7 mouse cellular contexts compared by ENCODE assay signal in the genomic region with DNA sequence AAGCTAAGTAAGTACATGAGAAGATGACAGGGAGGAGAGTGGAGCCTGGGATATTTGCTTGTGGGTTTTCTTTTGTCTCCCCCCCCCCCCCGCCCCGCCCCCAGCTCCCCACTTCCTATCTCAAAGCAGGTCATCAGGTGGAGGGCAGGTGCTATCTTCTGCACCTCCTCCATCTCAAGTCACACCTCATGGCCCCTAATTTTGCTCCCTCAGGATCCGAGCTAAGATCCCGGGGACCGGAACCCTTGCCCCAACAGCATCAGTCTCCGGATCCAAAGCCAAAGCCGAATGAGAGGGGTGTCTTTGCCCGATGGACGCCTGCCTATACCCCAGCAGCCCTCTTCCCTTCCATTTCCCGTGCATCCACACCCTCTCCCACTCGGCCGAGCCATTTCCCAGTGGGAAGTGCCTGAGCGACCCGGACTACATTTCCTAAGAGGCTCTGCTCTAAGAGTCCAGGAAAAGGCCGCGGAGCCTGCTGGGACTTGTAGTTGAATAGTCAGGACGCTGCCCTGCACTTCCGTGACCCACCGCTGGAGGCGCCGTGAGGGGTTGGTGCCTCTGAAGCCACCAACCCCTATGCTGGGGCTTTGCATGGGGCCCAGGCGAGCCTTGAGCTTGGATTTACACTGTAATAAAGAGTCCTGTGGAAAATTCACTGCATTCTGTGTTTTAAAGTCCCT. TPM values are rescaled to one million over a fixed set of nuclear protein-coding genes. Genes with fewer than 3 reads are reported as not detected.
A peak's percentile ranks its signal among the peaks of the same experiment; 100 is the strongest.
DNase-seq lines count a peak whose midpoint lies in the region; ATAC-seq and TF ChIP-seq lines count a peak whose summit lies in the region.

No protein-coding gene starts in this region.

- ATAC-seq in granulocyte monocyte progenitor cell, adult 5-6 weeks (replicated peaks; ENCODE audit: poor library complexity, severe bottlenecking) = peak; percentile 84
- ATAC-seq in intestine, postnatal 0 days = peak; percentile 67

- TF ChIP-seq CTCF in intestine, postnatal 0 days (IDR thresholded peaks at IDR 0.05; ENCODE audit: low read depth) = peak; percentile 92

- intact Hi-C loops in left cerebral cortex, postnatal 36 days (cut with DNase I) = no loop called here

- 14% methylated on average over 22 of the region's 22 CpGs for WGBS in embryonic facial prominence, embryonic 10.5 days
- WGBS in intestine, postnatal 0 days = 19% methylated on average over 21 of the region's 22 CpGs
- WGBS in midbrain, embryonic 10.5 days = 19% methylated on average over 20 of the region's 22 CpGs

- peak overlapping the region; percentile 27 for H3K9ac ChIP-seq in intestine, postnatal 0 days (ENCODE audit: low read depth, low read length)

- H3K27me3 ChIP-seq in embryonic facial prominence, embryonic 10.5 days (replicated peaks; ENCODE audit: low read depth, poor library complexity, severe bottlenecking) = no peaks in the 10 kb centered on the region
- H3K27me3 ChIP-seq in intestine, postnatal 0 days (replicated peaks; ENCODE audit: control insufficient read depth, insufficient read depth, low read length) = no peaks in the 10 kb centered on the region
- H3K27me3 ChIP-seq in midbrain, embryonic 10.5 days (ENCODE audit: low read depth, poor library complexity, severe bottlenecking) = no peaks in the 10 kb centered on the region

- H3K9me3 ChIP-seq in embryonic facial prominence, embryonic 10.5 days = no peaks in the 10 kb centered on the region
- no peaks in the 10 kb centered on the region for H3K9me3 ChIP-seq in intestine, postnatal 0 days (ENCODE audit: control insufficient read depth)
- no peaks in the 10 kb centered on the region for H3K9me3 ChIP-seq in midbrain, embryonic 10.5 days (replicated peaks)

- H3K4me2 ChIP-seq in intestine, postnatal 0 days (replicated peaks; ENCODE audit: low read depth) = peak overlapping the region; percentile 66

- DNase-seq in adrenal gland, postnatal 10 days = peak; percentile 98
- peak; percentile 96 for DNase-seq in embryonic facial prominence, embryonic 10.5 days (ENCODE audit: low spot score)
- peak; percentile 91 to 95 for DNase-seq in left cerebral cortex, postnatal 36 days (ENCODE audit: low spot score in 2 of 2)
- DNase-seq in midbrain, embryonic 10.5 days (ENCODE audit: low spot score) = peak; percentile 95
- DNase-seq in skeletal muscle tissue, adult 2 months (ENCODE audit: low read depth, low spot score) = peak; percentile 91

- peak overlapping the region; percentile 76 for H3K27ac ChIP-seq in embryonic facial prominence, embryonic 10.5 days (replicated peaks)
- H3K27ac ChIP-seq in intestine, postnatal 0 days (ENCODE audit: low read depth, low read length) = no peak overlapping the region
- H3K27ac ChIP-seq in midbrain, embryonic 10.5 days (replicated peaks) = peak overlapping the region; percentile 68; the same call in 1 of the 2 replicates

- H3K4me3 ChIP-seq in embryonic facial prominence, embryonic 10.5 days = peak overlapping the region; percentile 55
- H3K4me3 ChIP-seq in intestine, postnatal 0 days (ENCODE audit: low read depth, low read length) = peak overlapping the region; percentile 29
- peak overlapping the region; percentile 44 for H3K4me3 ChIP-seq in midbrain, embryonic 10.5 days

- no peaks in the 10 kb centered on the region; the same call in 1 of the 2 replicates for H3K36me3 ChIP-seq in embryonic facial prominence, embryonic 10.5 days (replicated peaks)
- H3K36me3 ChIP-seq in intestine, postnatal 0 days (ENCODE audit: control insufficient read depth, insufficient read depth) = no peaks in the 10 kb centered on the region
- peaks cover 23% of the 10 kb centered on the region for H3K36me3 ChIP-seq in midbrain, embryonic 10.5 days

- H3K4me1 ChIP-seq in embryonic facial prominence, embryonic 10.5 days = peaks cover 23% of the 10 kb centered on the region
- no peaks in the 10 kb centered on the region; the same call in 1 of the 2 replicates for H3K4me1 ChIP-seq in intestine, postnatal 0 days (replicated peaks; ENCODE audit: control insufficient read depth, insufficient read depth, low read length)
- H3K4me1 ChIP-seq in midbrain, embryonic 10.5 days = peaks cover 25% of the 10 kb centered on the region

RNA-seq across cellular contexts. Expression of a gene that starts 13.2 kb away (rescaled TPM):
- 10 to 100 TPM; 20.2 to 59.7 TPM for total RNA-seq in adrenal gland, postnatal 10 days (2021)
- 16.6 and 18.8 TPM in 2 replicates for polyA plus RNA-seq in embryonic facial prominence, embryonic 10.5 days (2016; fragmentation: Nextera tagmentation; extraction: Ambion mirVana)
- not detected in 2 replicates for total RNA-seq in granulocyte monocyte progenitor cell, adult 5-6 weeks (2014; fragmentation: Nextera tagmentation)
- total RNA-seq in granulocyte monocyte progenitor cell, adult 5-6 weeks (2017) = not detected in 2 replicates
- polyA plus RNA-seq in intestine, postnatal 0 days (2015; fragmentation: Nextera tagmentation; extraction: Ambion mirVana) = 7.1 and 9.3 TPM in 2 replicates
- total RNA-seq in left cerebral cortex, postnatal 36 days (2021) = 100 to 1,000 TPM in 1 of 2 experiments, 10 to 100 TPM in 1; 98.6 to 121 TPM
- polyA plus RNA-seq in midbrain, embryonic 10.5 days (2016; fragmentation: Nextera tagmentation; extraction: Ambion mirVana) = 41.9 and 48.6 TPM in 2 replicates

RNA-seq across cellular contexts. Expression of a gene that starts 14.2 kb away (rescaled TPM):
- total RNA-seq in adrenal gland, postnatal 10 days (2021) = 10 to 100 TPM in 1 of 2 experiments, 1 to 10 TPM in 1; 1.2 to 12.9 TPM
- 0.09 TPM in 1 of 2 replicates, not detected in the other for polyA plus RNA-seq in embryonic facial prominence, embryonic 10.5 days (2016; fragmentation: Nextera tagmentation; extraction: Ambion mirVana)
- 8.1 and 13.7 TPM in 2 replicates for total RNA-seq in granulocyte monocyte progenitor cell, adult 5-6 weeks (2014; fragmentation: Nextera tagmentation)
- total RNA-seq in granulocyte monocyte progenitor cell, adult 5-6 weeks (2017) = 19.3 and 24.4 TPM in 2 replicates
- polyA plus RNA-seq in intestine, postnatal 0 days (2015; fragmentation: Nextera tagmentation; extraction: Ambion mirVana) = 0.12 and 0.54 TPM in 2 replicates
- total RNA-seq in left cerebral cortex, postnatal 36 days (2021) = 10 to 100 TPM; 20.6 to 22.5 TPM
- polyA plus RNA-seq in midbrain, embryonic 10.5 days (2016; fragmentation: Nextera tagmentation; extraction: Ambion mirVana) = 0.02 TPM in 1 of 2 replicates, not detected in the other

RNA-seq across cellular contexts. Expression of a gene that starts 15.8 kb away (rescaled TPM):
- total RNA-seq in adrenal gland, postnatal 10 days (2021) = under 1 TPM in 1 of 2 experiments, not detected in 1; 0.30 TPM
- 0.25 TPM in 1 of 2 replicates, not detected in the other for polyA plus RNA-seq in embryonic facial prominence, embryonic 10.5 days (2016; fragmentation: Nextera tagmentation; extraction: Ambion mirVana)
- total RNA-seq in granulocyte monocyte progenitor cell, adult 5-6 weeks (2014; fragmentation: Nextera tagmentation) = not detected in 2 replicates
- not detected in 2 replicates for total RNA-seq in granulocyte monocyte progenitor cell, adult 5-6 weeks (2017)
- 0.12 and 0.14 TPM in 2 replicates for polyA plus RNA-seq in intestine, postnatal 0 days (2015; fragmentation: Nextera tagmentation; extraction: Ambion mirVana)
- total RNA-seq in left cerebral cortex, postnatal 36 days (2021) = not detected
- 0.36 and 0.39 TPM in 2 replicates for polyA plus RNA-seq in midbrain, embryonic 10.5 days (2016; fragmentation: Nextera tagmentation; extraction: Ambion mirVana)

RNA-seq across cellular contexts. Expression of a gene that starts 24.0 kb away (rescaled TPM):
- 10 to 100 TPM; 73.9 to 77.2 TPM for total RNA-seq in adrenal gland, postnatal 10 days (2021)
- polyA plus RNA-seq in embryonic facial prominence, embryonic 10.5 days (2016; fragmentation: Nextera tagmentation; extraction: Ambion mirVana) = 56.7 and 61.1 TPM in 2 replicates
- 60.7 and 70.5 TPM in 2 replicates for total RNA-seq in granulocyte monocyte progenitor cell, adult 5-6 weeks (2014; fragmentation: Nextera tagmentation)
- total RNA-seq in granulocyte monocyte progenitor cell, adult 5-6 weeks (2017) = 52.8 and 63.3 TPM in 2 replicates
- 98.5 and 106 TPM in 2 replicates for polyA plus RNA-seq in intestine, postnatal 0 days (2015; fragmentation: Nextera tagmentation; extraction: Ambion mirVana)
- total RNA-seq in left cerebral cortex, postnatal 36 days (2021) = 10 to 100 TPM; 11.2 to 13.5 TPM
- 49.3 and 52.7 TPM in 2 replicates for polyA plus RNA-seq in midbrain, embryonic 10.5 days (2016; fragmentation: Nextera tagmentation; extraction: Ambion mirVana)

RNA-seq across cellular contexts. Expression of a gene that starts 48.9 kb away (rescaled TPM):
- 10 to 100 TPM; 37.1 to 41.3 TPM for total RNA-seq in adrenal gland, postnatal 10 days (2021)
- polyA plus RNA-seq in embryonic facial prominence, embryonic 10.5 days (2016; fragmentation: Nextera tagmentation; extraction: Ambion mirVana) = 102 and 107 TPM in 2 replicates
- total RNA-seq in granulocyte monocyte progenitor cell, adult 5-6 weeks (2014; fragmentation: Nextera tagmentation) = 12.4 and 42.8 TPM in 2 replicates
- total RNA-seq in granulocyte monocyte progenitor cell, adult 5-6 weeks (2017) = 29.4 and 34.9 TPM in 2 replicates
- 22.1 and 27.1 TPM in 2 replicates for polyA plus RNA-seq in intestine, postnatal 0 days (2015; fragmentation: Nextera tagmentation; extraction: Ambion mirVana)
- 10 to 100 TPM; 35.6 to 41.8 TPM for total RNA-seq in left cerebral cortex, postnatal 36 days (2021)
- polyA plus RNA-seq in midbrain, embryonic 10.5 days (2016; fragmentation: Nextera tagmentation; extraction: Ambion mirVana) = 117 and 118 TPM in 2 replicates

Comparison
In these comparisons a context has a peak if more than half of its experiments do, and no peak if none do; other contexts are left out.
1. RNA of a gene that starts 13.2 kb away (total RNA-seq): 98.6 to 121 TPM in left cerebral cortex, postnatal 36 days and 20.2 to 59.7 TPM in adrenal gland, postnatal 10 days; not detected in granulocyte monocyte progenitor cell, adult 5-6 weeks; every median in the first group is over 10 times any median in the second.
2. Peak in every context shown above with its lines, with median percentiles within 50 percentile points of each other: DNase-seq and H3K4me3 ChIP-seq.